Mouse (Mus musculus): ENCODE measurements at regions not wholly inside any gene's neighbourhood (a gene's known extent, or its start where the extent isn't known, plus 50 kb on each side); places are given as distances from the start of the nearest gene placed in this dataset.
"Not testable (repeated sequence)": the region's sequence is repeated elsewhere in the genome, so short reads cannot be mapped to it uniquely, and the experiment has no call there.

DNA sequence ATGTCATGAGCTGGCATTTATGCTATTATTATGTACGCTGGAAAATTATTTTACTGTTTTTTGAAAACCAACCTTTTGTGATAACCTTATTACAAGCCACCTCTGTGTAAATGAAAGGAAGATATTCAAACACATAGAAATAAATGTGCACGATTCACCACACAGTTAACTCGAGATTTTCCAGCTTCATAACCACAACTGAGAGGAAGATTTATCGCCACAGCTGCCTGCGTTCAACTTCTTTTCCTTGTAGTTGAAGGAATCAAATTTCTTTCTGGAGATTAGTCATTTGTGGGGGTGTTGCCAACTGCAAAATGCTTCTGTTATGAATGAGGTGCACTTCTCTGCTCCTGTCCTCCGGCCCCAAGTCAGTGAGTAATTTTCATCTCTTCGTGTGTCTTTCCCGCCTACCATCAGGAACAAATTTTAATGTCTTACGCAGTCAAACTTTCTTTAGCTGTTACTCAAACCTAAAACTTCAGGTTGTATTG lies 62.2 kb upstream of the Olfr1324 start:
- not testable (repeated sequence) for DNase-seq

Measured in cerebellum, adult 9-10 months (tissue).